Mouse (Mus musculus): ENCODE measurements around the gene Klhl25. TPM values are rescaled to one million over a fixed set of nuclear protein-coding genes. Genes with fewer than 3 reads are reported as not detected.
"Not testable (repeated sequence)": the region's sequence is repeated elsewhere in the genome, so short reads cannot be mapped to it uniquely, and the experiment has no call there.

Gene Klhl25
- polyA plus RNA-seq, 1 experiment from 2014 or later = 8.0 TPM

DNA sequence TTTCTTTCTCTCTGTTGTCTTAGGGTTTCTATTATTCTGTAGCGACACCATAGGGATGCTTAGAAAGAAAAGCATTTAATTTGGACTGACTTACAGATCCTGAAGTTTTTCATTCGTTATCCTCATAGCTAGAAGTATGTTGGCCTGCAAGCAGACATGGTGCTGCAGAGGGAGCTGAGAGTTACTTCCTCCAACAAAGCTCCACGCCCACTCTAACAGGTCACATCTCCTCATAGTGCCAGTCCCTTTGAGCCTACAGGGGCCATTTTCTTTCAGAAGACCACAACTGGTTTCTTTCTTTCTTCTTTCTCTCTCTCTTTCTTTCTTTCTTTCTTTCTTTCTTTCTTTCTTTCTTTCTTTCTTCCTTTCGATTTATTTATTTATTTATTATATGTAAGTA is 8.0 kb upstream of the Klhl25 start:
- H3K9me3 ChIP-seq (ENCODE audit: control insufficient read depth, low read length) = no peaks in the 10 kb centered on the region
- H3K4me2 ChIP-seq (replicated peaks; ENCODE audit: low read depth) = no peak overlapping the region
- ATAC-seq (ENCODE audit: low FRiP score, low TSS enrichment) = no peak
- H3K36me3 ChIP-seq (ENCODE audit: control insufficient read depth, insufficient read depth, low read length) = no peaks in the 10 kb centered on the region
- no peaks in the 10 kb centered on the region for H3K4me1 ChIP-seq (replicated peaks; ENCODE audit: control insufficient read depth, insufficient read depth)
- H3K4me3 ChIP-seq (ENCODE audit: low read depth, low read length) = no peak overlapping the region
- no peak overlapping the region for H3K27ac ChIP-seq (replicated peaks)
- WGBS = 79% methylated on average over 4 of the region's 4 CpGs
- TF ChIP-seq CTCF (IDR thresholded peaks at IDR 0.05; ENCODE audit: low read depth) (no peak), EP300 (optimal IDR thresholded peaks at IDR 0.05) (no peak)
- no peak for DNase-seq (ENCODE audit: low spot score)
- no peaks in the 10 kb centered on the region for H3K27me3 ChIP-seq (ENCODE audit: control insufficient read depth, insufficient read depth, low read length)
- no peak overlapping the region for H3K9ac ChIP-seq (ENCODE audit: low read length)

DNA sequence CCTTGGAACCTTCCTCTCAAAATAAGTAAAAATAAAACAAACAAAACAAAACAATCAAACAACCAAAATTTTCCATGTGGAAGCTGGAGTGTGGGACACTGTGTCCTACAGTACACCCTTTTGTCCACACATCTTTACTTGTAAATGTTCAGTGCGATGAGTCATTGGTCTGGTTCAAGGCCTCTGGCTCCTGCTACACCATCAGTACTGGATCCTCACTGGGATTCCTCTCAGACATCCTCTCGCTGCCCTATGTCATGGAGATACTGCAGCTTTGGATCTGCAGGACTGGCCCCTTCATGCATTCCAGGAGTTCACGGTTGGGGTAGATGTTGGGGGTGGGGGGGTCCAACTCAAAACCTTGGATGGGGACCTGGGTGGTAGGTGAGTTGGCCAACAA is 5.8 kb upstream of the Klhl25 start:
- TF ChIP-seq EP300 (optimal IDR thresholded peaks at IDR 0.05) (no peak), CTCF (IDR thresholded peaks at IDR 0.05; ENCODE audit: low read depth) (no peak)
- H3K4me3 ChIP-seq (ENCODE audit: low read depth, low read length) = no peak overlapping the region
- DNase-seq (ENCODE audit: low spot score) = no peak
- no peak for ATAC-seq (ENCODE audit: low FRiP score, low TSS enrichment)
- no peaks in the 10 kb centered on the region for H3K4me1 ChIP-seq (replicated peaks; ENCODE audit: control insufficient read depth, insufficient read depth)
- H3K9ac ChIP-seq (ENCODE audit: low read length) = no peak overlapping the region
- no peak overlapping the region for H3K27ac ChIP-seq (replicated peaks)
- no peaks in the 10 kb centered on the region for H3K36me3 ChIP-seq (ENCODE audit: control insufficient read depth, insufficient read depth, low read length)
- H3K27me3 ChIP-seq (ENCODE audit: control insufficient read depth, insufficient read depth, low read length) = no peaks in the 10 kb centered on the region
- H3K9me3 ChIP-seq (ENCODE audit: control insufficient read depth, low read length) = no peaks in the 10 kb centered on the region
- no peak overlapping the region for H3K4me2 ChIP-seq (replicated peaks; ENCODE audit: low read depth)
- WGBS = 83% methylated on average over 3 of the region's 3 CpGs

DNA sequence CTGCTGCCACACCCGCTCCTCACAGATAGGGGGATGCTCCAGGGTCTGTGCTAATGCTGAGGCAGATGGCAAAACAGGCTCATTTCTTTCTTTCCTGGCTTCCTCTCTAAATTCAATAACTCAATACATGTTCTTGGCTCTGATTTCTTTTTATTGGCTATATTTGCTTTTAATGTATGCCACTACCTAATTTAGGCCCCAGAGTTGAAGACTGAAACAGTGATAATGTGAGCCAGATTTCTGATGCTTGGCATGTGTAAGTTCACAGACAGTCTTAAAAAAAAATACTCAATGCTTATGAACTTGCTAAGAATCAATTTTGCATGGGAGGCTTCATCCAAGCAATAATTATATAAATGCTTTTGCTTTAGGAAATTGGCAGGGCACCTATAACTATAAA is 2.2 kb upstream of the Klhl25 start:
- no peak overlapping the region for H3K4me2 ChIP-seq (replicated peaks; ENCODE audit: low read depth)
- no peak overlapping the region for H3K9ac ChIP-seq (ENCODE audit: low read length)
- no peak overlapping the region for H3K4me3 ChIP-seq (ENCODE audit: low read depth, low read length)
- TF ChIP-seq EP300 (optimal IDR thresholded peaks at IDR 0.05) = no peak
- no peak for TF ChIP-seq CTCF (IDR thresholded peaks at IDR 0.05; ENCODE audit: low read depth)
- no peaks in the 10 kb centered on the region for H3K36me3 ChIP-seq (ENCODE audit: control insufficient read depth, insufficient read depth, low read length)
- no peaks in the 10 kb centered on the region for H3K9me3 ChIP-seq (ENCODE audit: control insufficient read depth, low read length)
- no peak for ATAC-seq (ENCODE audit: low FRiP score, low TSS enrichment)
- H3K4me1 ChIP-seq (replicated peaks; ENCODE audit: control insufficient read depth, insufficient read depth) = no peaks in the 10 kb centered on the region
- H3K27ac ChIP-seq (replicated peaks) = no peak overlapping the region
- H3K27me3 ChIP-seq (ENCODE audit: control insufficient read depth, insufficient read depth, low read length) = no peaks in the 10 kb centered on the region
- DNase-seq (ENCODE audit: low spot score) = no peak
- 95% methylated on average over 1 of the region's 1 CpGs for WGBS

DNA sequence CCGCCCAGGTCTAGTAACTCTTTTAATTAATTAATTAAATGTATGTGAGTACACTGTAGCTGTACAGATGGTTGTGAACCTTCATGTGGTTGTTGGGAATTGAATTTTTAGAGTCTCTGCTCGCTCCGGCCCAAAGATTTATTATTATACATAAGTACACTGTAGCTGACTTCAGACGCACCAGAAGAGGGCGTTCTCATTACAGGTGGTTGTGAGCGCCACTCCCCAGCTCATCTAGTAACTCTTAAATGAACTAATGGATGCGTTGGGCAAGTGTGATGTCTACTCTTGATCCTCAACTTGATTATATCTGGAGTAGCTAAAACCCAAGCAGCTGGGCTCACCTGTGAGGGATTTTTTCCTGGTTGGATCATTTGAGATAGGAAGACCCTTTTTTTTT is 1.2 kb upstream of the Klhl25 start:
- no peak overlapping the region for H3K9ac ChIP-seq (ENCODE audit: low read length)
- H3K4me1 ChIP-seq (replicated peaks; ENCODE audit: control insufficient read depth, insufficient read depth) = no peaks in the 10 kb centered on the region
- TF ChIP-seq EP300 (optimal IDR thresholded peaks at IDR 0.05) (no peak), CTCF (IDR thresholded peaks at IDR 0.05; ENCODE audit: low read depth) (peak; percentile 49)
- no peaks in the 10 kb centered on the region for H3K36me3 ChIP-seq (ENCODE audit: control insufficient read depth, insufficient read depth, low read length)
- ATAC-seq (ENCODE audit: low FRiP score, low TSS enrichment) (no peak), DNase-seq (ENCODE audit: low spot score) (no peak)
- H3K4me2 ChIP-seq (replicated peaks; ENCODE audit: low read depth) = no peak overlapping the region
- WGBS = 54% methylated on average over 7 of the region's 7 CpGs
- no peaks in the 10 kb centered on the region for H3K27me3 ChIP-seq (ENCODE audit: control insufficient read depth, insufficient read depth, low read length)
- H3K27ac ChIP-seq (replicated peaks) = no peak overlapping the region
- no peaks in the 10 kb centered on the region for H3K9me3 ChIP-seq (ENCODE audit: control insufficient read depth, low read length)
- no peak overlapping the region for H3K4me3 ChIP-seq (ENCODE audit: low read depth, low read length)

DNA sequence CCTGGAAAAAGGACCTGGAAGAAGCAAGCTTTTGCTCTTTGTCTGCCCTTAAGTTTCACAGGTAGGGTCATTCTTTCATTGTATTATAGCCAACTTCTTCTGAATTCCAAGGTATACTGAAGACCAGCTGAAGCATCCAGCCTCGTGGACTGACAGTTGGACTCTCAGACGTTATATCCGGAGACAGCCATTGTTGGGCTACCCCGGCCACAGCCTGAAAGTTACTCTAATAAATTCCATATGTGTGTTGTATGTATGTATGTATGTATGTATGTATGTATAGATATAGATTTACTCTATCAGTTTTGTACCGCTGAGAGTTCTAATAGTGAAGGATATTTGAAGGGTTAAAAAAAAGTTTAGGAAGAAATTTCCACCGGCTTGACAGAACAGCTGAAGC is 621 bp upstream of the Klhl25 start:
- Histone ChIP-seq H3K9me3 (ENCODE audit: control insufficient read depth, low read length) (no peaks in the 10 kb centered on the region), H3K4me3 (ENCODE audit: low read depth, low read length) (peak overlapping the region; percentile 86), H3K9ac (ENCODE audit: low read length) (no peak overlapping the region), H3K4me1 (replicated peaks; ENCODE audit: control insufficient read depth, insufficient read depth) (peaks cover 4% of the 10 kb centered on the region; the same call in 1 of the 2 replicates), H3K4me2 (replicated peaks; ENCODE audit: low read depth) (peak overlapping the region; percentile 85), H3K36me3 (ENCODE audit: control insufficient read depth, insufficient read depth, low read length) (no peaks in the 10 kb centered on the region), H3K27me3 (ENCODE audit: control insufficient read depth, insufficient read depth, low read length) (no peaks in the 10 kb centered on the region), H3K27ac (replicated peaks) (no peak overlapping the region)
- DNase-seq (ENCODE audit: low spot score) (no peak), ATAC-seq (ENCODE audit: low FRiP score, low TSS enrichment) (no peak)
- 10% methylated on average over 6 of the region's 6 CpGs for WGBS
- no peak for TF ChIP-seq EP300 (optimal IDR thresholded peaks at IDR 0.05)
- no peak for TF ChIP-seq CTCF (IDR thresholded peaks at IDR 0.05; ENCODE audit: low read depth)

DNA sequence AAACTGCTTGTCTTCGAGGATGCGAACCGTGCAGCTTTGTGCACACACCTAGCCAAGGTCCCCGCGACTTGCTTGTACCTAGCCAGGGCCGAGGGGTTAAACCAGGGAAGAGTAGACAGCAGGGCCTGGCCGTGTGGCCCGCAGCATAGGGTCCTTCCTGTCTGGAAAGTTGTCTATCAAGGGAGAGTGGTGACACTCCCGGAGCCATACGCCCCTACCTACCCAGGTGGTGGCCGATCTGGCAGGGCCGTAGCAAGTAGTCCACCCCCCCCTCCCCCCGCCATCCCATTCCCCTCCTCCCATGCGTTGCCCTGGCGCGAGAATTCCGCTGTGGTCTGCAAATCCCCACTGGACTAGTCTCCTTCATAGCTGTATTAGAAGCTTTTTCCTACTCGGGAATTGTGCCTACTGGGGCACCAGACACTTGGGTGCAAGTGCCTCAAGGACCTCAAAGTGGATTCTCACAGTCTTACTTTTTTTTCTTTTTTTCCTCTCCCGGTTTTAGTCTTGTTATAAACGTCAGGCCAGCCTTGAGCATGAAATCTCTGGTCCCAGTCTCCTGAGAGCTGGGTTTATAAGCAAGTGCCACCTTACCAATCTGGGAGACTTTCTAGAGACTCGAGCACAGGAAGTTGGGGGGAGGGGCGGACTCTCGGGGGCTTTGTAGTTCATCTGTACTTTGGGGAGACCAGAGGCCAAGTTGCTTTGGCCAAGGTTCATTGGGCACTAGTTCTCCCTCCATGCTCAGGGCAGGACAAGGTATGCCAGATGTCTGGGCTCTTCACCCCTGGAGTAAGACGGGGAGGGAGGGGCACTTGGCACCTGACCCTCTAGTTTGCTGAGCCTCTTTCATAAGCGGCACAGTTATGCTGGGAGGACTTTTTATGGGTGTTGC is 913 bp downstream of the Klhl25 start:
- Histone ChIP-seq H3K9me3 (ENCODE audit: control insufficient read depth, low read length) (no peaks in the 10 kb centered on the region), H3K9ac (ENCODE audit: low read length) (peak overlapping the region; percentile 91), H3K4me1 (replicated peaks; ENCODE audit: control insufficient read depth, insufficient read depth) (peaks cover 7% of the 10 kb centered on the region), H3K27me3 (ENCODE audit: control insufficient read depth, insufficient read depth, low read length) (no peaks in the 10 kb centered on the region), H3K4me3 (ENCODE audit: low read depth, low read length) (peak overlapping the region; percentile 86), H3K27ac (replicated peaks) (peak overlapping the region; percentile 91), H3K4me2 (replicated peaks; ENCODE audit: low read depth) (peak overlapping the region; percentile 85), H3K36me3 (ENCODE audit: control insufficient read depth, insufficient read depth, low read length) (no peaks in the 10 kb centered on the region)
- 1% methylated on average over 25 of the region's 25 CpGs for WGBS
- DNase-seq (ENCODE audit: low spot score) (peak; percentile 33), ATAC-seq (ENCODE audit: low FRiP score, low TSS enrichment) (no peak)
- TF ChIP-seq EP300 (optimal IDR thresholded peaks at IDR 0.05) (no peak), CTCF (IDR thresholded peaks at IDR 0.05; ENCODE audit: low read depth) (no peak)

DNA sequence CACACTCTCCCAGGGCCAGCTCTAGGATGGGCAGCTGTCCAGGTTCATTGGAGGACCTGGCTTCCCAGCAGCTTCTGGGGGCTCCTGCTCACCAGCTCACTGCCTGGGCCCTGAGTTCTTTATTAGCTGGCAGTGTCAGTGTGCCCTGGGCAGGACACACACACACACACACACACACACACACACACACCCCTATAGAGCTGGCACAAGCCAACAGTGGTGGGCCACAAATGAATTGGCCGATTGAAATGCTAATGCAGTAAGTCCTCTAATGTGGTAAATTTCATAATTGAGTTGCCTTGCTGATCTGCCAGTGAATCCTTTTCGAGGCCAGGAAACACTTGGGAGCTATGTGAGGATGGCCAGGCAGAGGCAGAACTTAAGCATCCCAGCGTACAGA is 2.3 kb downstream of the Klhl25 start:
- H3K9me3 ChIP-seq (ENCODE audit: control insufficient read depth, low read length); DNase-seq (ENCODE audit: low spot score); H3K27me3 ChIP-seq (ENCODE audit: control insufficient read depth, insufficient read depth, low read length); H3K4me2 ChIP-seq (replicated peaks; ENCODE audit: low read depth); H3K36me3 ChIP-seq (ENCODE audit: control insufficient read depth, insufficient read depth, low read length); ATAC-seq (ENCODE audit: low FRiP score, low TSS enrichment); H3K4me3 ChIP-seq (ENCODE audit: low read depth, low read length); H3K27ac ChIP-seq (replicated peaks); H3K9ac ChIP-seq (ENCODE audit: low read length): not testable (repeated sequence)
- WGBS = 100% methylated on average over 1 of the region's 3 CpGs
- peaks cover 12% of the 10 kb centered on the region for H3K4me1 ChIP-seq (replicated peaks; ENCODE audit: control insufficient read depth, insufficient read depth)
